Mouse (Mus musculus): Measurements from ENCODE around the gene Wdr91.
A peak's percentile ranks its signal among the peaks of the same experiment; 100 is the strongest.

- no peak for TF ChIP-seq USF1 (IDR thresholded peaks at IDR 0.05; ENCODE audit: low read depth)
- no peak for TF ChIP-seq E2F4 (IDR thresholded peaks at IDR 0.05; ENCODE audit: insufficient read depth)
- TF ChIP-seq TCF12 (IDR thresholded peaks at IDR 0.05; ENCODE audit: insufficient read depth, poor library complexity, severe bottlenecking), result no peak
- no peak for TF ChIP-seq MAX (IDR thresholded peaks at IDR 0.05; ENCODE audit: low read depth)
- TF ChIP-seq POLR2A (IDR thresholded peaks at IDR 0.05; ENCODE audit: insufficient read length, low read depth), result no peak
- TF ChIP-seq SRF (IDR thresholded peaks at IDR 0.05; ENCODE audit: control insufficient read depth, insufficient read length, low read depth), result no peak
- no peak for TF ChIP-seq POLR2AphosphoS2 (IDR thresholded peaks at IDR 0.05; ENCODE audit: insufficient read length, low read depth)
- TF ChIP-seq MYOD1 (IDR thresholded peaks at IDR 0.05; ENCODE audit: control insufficient read depth in 1 of 3, insufficient read length in 2 of 3, low read depth in 2 of 3), result peak in 1 of 3 experiments; percentile 52
- TF ChIP-seq MYOG (IDR thresholded peaks at IDR 0.05; ENCODE audit: control insufficient read depth in 1 of 3, insufficient read depth in 1 of 3, insufficient read length in 2 of 3, low read depth in 2 of 3), result peak in 2 of 3 experiments; percentile 17 to 23
- no peak for TF ChIP-seq CEBPB (IDR thresholded peaks at IDR 0.05; ENCODE audit: insufficient read depth, poor library complexity, severe bottlenecking)
- TF ChIP-seq TCF3 (IDR thresholded peaks at IDR 0.05; ENCODE audit: insufficient read length, low read depth), result no peak
These were observed 43.9 kb downstream of the Wdr91 start for GRCm38 (mm10) chr6:34866786-34867185.

All from myocyte (in vitro differentiated cells).